Mouse (Mus musculus) embryonic facial prominence, embryonic 12.5 days (tissue): ENCODE results near the gene Olfr606. TPM values are rescaled to one million over a fixed set of nuclear protein-coding genes. Genes with fewer than 3 reads are reported as not detected.
"Not testable (repeated sequence)": the region's sequence is repeated elsewhere in the genome, so short reads cannot be mapped to it uniquely, and the experiment has no call there.

Experiments
- ATAC-seq: fragments of 200-750 bp; cut with Nextera tagmentation; 2 replicates; pipeline ENCODE4 v1.8.0; 2017; ENCODE audit not compliant: insufficient number of reproducible peaks, insufficient read depth, low FRiP score, low TSS enrichment
- H3K27ac ChIP-seq: fragments of 300-500 bp; sonication (generic); 2 replicates; pipeline ENCODE4 v1.5.1; 2016; ENCODE audit warnings: mild to moderate bottlenecking
- H3K27me3 ChIP-seq: fragments of 300-500 bp; sonication (generic); 2 replicates; pipeline ENCODE4 v1.6.1; 2016; ENCODE audit warnings: mild to moderate bottlenecking, moderate library complexity
- H3K36me3 ChIP-seq: fragments of 300-500 bp; sonication (generic); 2 replicates; pipeline ENCODE4 v1.6.1; 2016; ENCODE audit warnings: mild to moderate bottlenecking
- H3K4me1 ChIP-seq: fragments of 300-500 bp; sonication (generic); 2 replicates; pipeline ENCODE4 v1.6.1; 2016
- H3K4me2 ChIP-seq: fragments of 300-500 bp; sonication (generic); replicated peaks from 2 replicates; pipeline ENCODE4 v1.6.1; 2016; ENCODE audit warnings: mild to moderate bottlenecking, moderate library complexity
- H3K4me3 ChIP-seq: fragments of 300-500 bp; sonication (generic); 2 replicates; pipeline ENCODE4 v1.5.1; 2016; ENCODE audit warnings: mild to moderate bottlenecking
- H3K9ac ChIP-seq: fragments of 300-500 bp; sonication (generic); 2 replicates; pipeline ENCODE4 v1.6.1; 2016; ENCODE audit warnings: mild to moderate bottlenecking, moderate library complexity
- H3K9me3 ChIP-seq: fragments of 300-500 bp; sonication (generic); 2 replicates; pipeline ENCODE4 v1.6.1; 2016; ENCODE audit warnings: mild to moderate bottlenecking, moderate library complexity
- WGBS: fragments of 180-500 bp; shearing (Covaris S2); methylation state at CpG from one replicate; pipeline ENCODE4 v1.1.7; 2016; 5-methylcytosine and 5-hydroxymethylcytosine counted together
- microRNA-seq: library from miRNA; unstranded; fragments of <30 nt; microRNA quantifications from one replicate; pipeline ENCODE4, GENCODE M21; 2017
- polyA plus RNA-seq: library from polyadenylated mRNA; unstranded; fragments of >200 nt; fragmentation: Nextera tagmentation; extraction: Ambion mirVana; gene quantifications from 2 replicates; pipeline ENCODE4 v1.2.1, GENCODE M21; 2016

Olfr606 gene
- polyA plus RNA-seq, result not detected in 2 replicates

- ATAC-seq, result no peak
- H3K9ac ChIP-seq, result no peak within 1 kb of the TSS
- no peak within 1 kb of the TSS for H3K4me3 ChIP-seq
- H3K27me3 ChIP-seq, result no peaks in the 10 kb centered on the region
- H3K9me3 ChIP-seq, result no peaks in the 10 kb centered on the region
- 84% methylated on average over 2 of the region's 2 CpGs for WGBS
- H3K27ac ChIP-seq, result no peak within 1 kb of the TSS
- H3K36me3 ChIP-seq, result no peaks in the 10 kb centered on the region
- no peaks in the 10 kb centered on the region for H3K4me1 ChIP-seq
- no peak within 1 kb of the TSS for H3K4me2 ChIP-seq
These were observed at the start of gene Olfr606 for GRCm38 (mm10) chr7:103448746-103449145. Gene Olfr606 (plus strand): TSS chr7:103449046.

GRCm38 (mm10) chr7:103406521-103407055, 42.3 kb upstream of the Olfr606 start:
- 80% methylated on average over 3 of the region's 3 CpGs for WGBS
- not testable (repeated sequence) for H3K36me3 ChIP-seq, ATAC-seq

GRCm38 (mm10) chr7:103414772-103415171, 34.1 kb upstream of the Olfr606 start, which contains the start of gene Usp17lc:
Gene Usp17lc (plus strand): TSS chr7:103415072.
- not testable (repeated sequence) for H3K4me3 ChIP-seq, H3K27ac ChIP-seq, H3K9me3 ChIP-seq, H3K4me2 ChIP-seq, H3K27me3 ChIP-seq, H3K9ac ChIP-seq, H3K4me1 ChIP-seq, ATAC-seq, H3K36me3 ChIP-seq
- WGBS, result 40% methylated on average over 1 of the region's 1 CpGs

More at GRCm38 (mm10) chr7:103406521-103407055, 42.3 kb upstream of the Olfr606 start:
- not testable (repeated sequence) for H3K27me3 ChIP-seq, H3K27ac ChIP-seq, H3K4me1 ChIP-seq, H3K4me3 ChIP-seq, H3K4me2 ChIP-seq, H3K9me3 ChIP-seq, H3K9ac ChIP-seq

GRCm38 (mm10) chr7:103445339-103445738, 3.5 kb upstream of the Olfr606 start, which contains the start of gene Olfr605:
Gene Olfr605 (minus strand): TSS chr7:103445439.
- Histone ChIP-seq H3K36me3 (no peaks in the 10 kb centered on the region), H3K4me1 (no peaks in the 10 kb centered on the region), H3K27me3 (no peaks in the 10 kb centered on the region), H3K27ac (no peak within 1 kb of the TSS), H3K4me2 (no peak within 1 kb of the TSS), H3K4me3 (no peak within 1 kb of the TSS), H3K9me3 (no peaks in the 10 kb centered on the region), H3K9ac (no peak within 1 kb of the TSS)
- no peak for ATAC-seq
- WGBS, result 93% methylated on average over 1 of the region's 1 CpGs

- Histone ChIP-seq H3K4me1 (no peaks in the 10 kb centered on the region), H3K36me3 (no peaks in the 10 kb centered on the region), H3K4me2 (no peak overlapping the region), H3K27me3 (no peaks in the 10 kb centered on the region), H3K4me3 (no peak overlapping the region), H3K9ac (no peak overlapping the region), H3K27ac (no peak overlapping the region), H3K9me3 (no peaks in the 10 kb centered on the region)
- ATAC-seq, result no peak
- whole genome bisulfite sequencing, result 88% methylated on average over 5 of the region's 5 CpGs
These were observed 11.7 kb downstream of the Olfr606 start for GRCm38 (mm10) chr7:103460590-103460989.

GRCm38 (mm10) chr7:103469577-103469976, 20.7 kb downstream of the Olfr606 start, which contains the start of gene Olfr608:
Gene Olfr608 (plus strand): TSS chr7:103469877.
- ATAC-seq, result no peak
- no peak within 1 kb of the TSS for H3K4me3 ChIP-seq
- no peaks in the 10 kb centered on the region for H3K4me1 ChIP-seq
- no peaks in the 10 kb centered on the region for H3K27me3 ChIP-seq
- H3K9ac ChIP-seq, result no peak within 1 kb of the TSS
- H3K4me2 ChIP-seq, result no peak within 1 kb of the TSS
- no peaks in the 10 kb centered on the region for H3K36me3 ChIP-seq
- no peak within 1 kb of the TSS for H3K27ac ChIP-seq
- H3K9me3 ChIP-seq, result no peaks in the 10 kb centered on the region

- H3K4me1 ChIP-seq, H3K9ac ChIP-seq, H3K9me3 ChIP-seq, ATAC-seq, H3K36me3 ChIP-seq, H3K4me2 ChIP-seq, H3K27ac ChIP-seq, H3K27me3 ChIP-seq, H3K4me3 ChIP-seq: not testable (repeated sequence)
- WGBS, result 87% methylated on average over 9 of the region's 9 CpGs
These were observed 28.3 kb downstream of the Olfr606 start for GRCm38 (mm10) chr7:103477106-103477505.

GRCm38 (mm10) chr7:103497962-103498361, 49.1 kb downstream of the Olfr606 start, which contains the start of gene Olfr609:
Gene Olfr609 (minus strand): TSS chr7:103498062.
- Histone ChIP-seq H3K4me3 (no peak within 1 kb of the TSS), H3K9me3 (no peaks in the 10 kb centered on the region), H3K27ac (no peak within 1 kb of the TSS), H3K36me3 (no peaks in the 10 kb centered on the region), H3K4me1 (no peaks in the 10 kb centered on the region), H3K27me3 (no peaks in the 10 kb centered on the region), H3K4me2 (no peak within 1 kb of the TSS), H3K9ac (no peak within 1 kb of the TSS)
- no peak for ATAC-seq
- 48% methylated on average over 1 of the region's 1 CpGs for WGBS

Small RNA genes lying within 50 kb of the gene (microRNA-seq; reads per million reads assigned to microRNA genes)
- not detected for gene Gm25774

Other genes starting within 250 kb of the Olfr606 start
- not detected in 2 replicates for gene Olfr593, start 237.2 kb upstream of the Olfr606 start, polyA plus RNA-seq
- gene Olfr594, start 232.1 kb upstream of the Olfr606 start, polyA plus RNA-seq, result not detected in 2 replicates
- gene Usp17ld, start 196.5 kb upstream of the Olfr606 start, polyA plus RNA-seq, result not detected in 2 replicates
- gene Olfr596, start 143.4 kb upstream of the Olfr606 start, polyA plus RNA-seq, result not detected in 2 replicates
- gene Olfr597, start 132.7 kb upstream of the Olfr606 start, polyA plus RNA-seq, result not detected in 2 replicates
- gene Olfr598, start 125.5 kb upstream of the Olfr606 start, polyA plus RNA-seq, result not detected in 2 replicates
- gene Olfr599, start 113.1 kb upstream of the Olfr606 start, polyA plus RNA-seq, result not detected in 2 replicates
- not detected in 2 replicates for gene Olfr600, start 99.4 kb upstream of the Olfr606 start, polyA plus RNA-seq
- not detected in 2 replicates for gene Olfr601, start 86.4 kb upstream of the Olfr606 start, polyA plus RNA-seq
- not detected in 2 replicates for gene Olfr603, start 62.9 kb upstream of the Olfr606 start, polyA plus RNA-seq
- not detected in 2 replicates for gene Usp17lc, start 34.0 kb upstream of the Olfr606 start, polyA plus RNA-seq
- gene Olfr605, start 3.6 kb upstream of the Olfr606 start, polyA plus RNA-seq, result not detected in 2 replicates
- gene Olfr607, start 15.1 kb downstream of the Olfr606 start, polyA plus RNA-seq, result not detected in 2 replicates
- gene Olfr608, start 20.8 kb downstream of the Olfr606 start, polyA plus RNA-seq, result not detected in 2 replicates
- gene Olfr609, start 49.0 kb downstream of the Olfr606 start, polyA plus RNA-seq, result not detected in 2 replicates
- gene Olfr610, start 63.1 kb downstream of the Olfr606 start, polyA plus RNA-seq, result not detected in 2 replicates
- gene Olfr611, start 71.8 kb downstream of the Olfr606 start, polyA plus RNA-seq, result not detected in 2 replicates
- gene Olfr612, start 93.7 kb downstream of the Olfr606 start, polyA plus RNA-seq, result not detected in 2 replicates
- gene Olfr613, start 99.0 kb downstream of the Olfr606 start, polyA plus RNA-seq, result not detected in 2 replicates
- gene Olfr615, start 107.0 kb downstream of the Olfr606 start, polyA plus RNA-seq, result not detected in 2 replicates
- gene Olfr616, start 120.1 kb downstream of the Olfr606 start, polyA plus RNA-seq, result not detected in 2 replicates
- gene Olfr617, start 124.0 kb downstream of the Olfr606 start, polyA plus RNA-seq, result 0.15 TPM in 1 of 2 replicates, not detected in the other
- not detected in 2 replicates for gene Olfr618, start 141.1 kb downstream of the Olfr606 start, polyA plus RNA-seq
- gene Olfr619, start 151.5 kb downstream of the Olfr606 start, polyA plus RNA-seq, result not detected in 2 replicates
- gene Olfr620, start 163.5 kb downstream of the Olfr606 start, polyA plus RNA-seq, result not detected in 2 replicates
- gene Olfr622, start 193.7 kb downstream of the Olfr606 start, polyA plus RNA-seq, result not detected in 2 replicates
- not detected in 2 replicates for gene Olfr623, start 214.7 kb downstream of the Olfr606 start, polyA plus RNA-seq
- gene Olfr624, start 222.1 kb downstream of the Olfr606 start, polyA plus RNA-seq, result 0.04 and 0.10 TPM in 2 replicates
- not detected in 2 replicates for gene Olfr625-ps1, start 233.7 kb downstream of the Olfr606 start, polyA plus RNA-seq